Mouse (Mus musculus) stomach, adult 2 months (tissue): ENCODE measurements around the gene Rai2. TPM values are rescaled to one million over a fixed set of nuclear protein-coding genes. Genes with fewer than 3 reads are reported as not detected.

ENCODE experiments used
- polyA plus RNA-seq: library from polyadenylated mRNA; depleted of rRNA; stranded (reverse); fragments of >200 nt; gene quantifications from 2 replicates; pipeline ENCODE4 v1.2.3, GENCODE M21; 2012; rRNA removed

The Rai2 gene
- polyA plus RNA-seq = 4.9 and 5.5 TPM in 2 replicates

GRCm38 (mm10) chrX:161716865-161717763 is at the start of gene Rai2:
Gene Rai2 (plus strand): TSS chrX:161717069.

